Mouse (Mus musculus): ENCODE results near the gene Pold4.

The Pold4 gene

GRCm38 (mm10) chr19:4201291-4201909, 30.3 kb upstream of the Pold4 start, which contains the start of gene Rad9a:
Gene Rad9a, minus strand, starts transcription at chr19:4201662.
- H3K4me1 ChIP-seq (replicated peaks; ENCODE audit: low read depth, low read length), result peaks cover 82% of the 10 kb centered on the region
- H3K4me3 ChIP-seq (replicated peaks; ENCODE audit: low read length), result peak within 1 kb of the TSS; percentile 92
- H3K9me3 ChIP-seq (ENCODE audit: low read length), result no peaks in the 10 kb centered on the region
- TF ChIP-seq CTCF (conservative IDR thresholded peaks at IDR 0.05; ENCODE audit: low read length) (no peak), POU5F1 (IDR thresholded peaks at IDR 0.05; ENCODE audit: borderline replicate concordance, low read length) (no peak), NANOG (IDR thresholded peaks at IDR 0.05; ENCODE audit: borderline replicate concordance, low read length) (no peak)
- H3K36me3 ChIP-seq (ENCODE audit: insufficient read depth, low read length), result peaks cover 45% of the 10 kb centered on the region
- H3K27me3 ChIP-seq (ENCODE audit: insufficient read depth, low read length), result peaks cover 3% of the 10 kb centered on the region; the same call in 1 of the 2 replicates

DNA sequence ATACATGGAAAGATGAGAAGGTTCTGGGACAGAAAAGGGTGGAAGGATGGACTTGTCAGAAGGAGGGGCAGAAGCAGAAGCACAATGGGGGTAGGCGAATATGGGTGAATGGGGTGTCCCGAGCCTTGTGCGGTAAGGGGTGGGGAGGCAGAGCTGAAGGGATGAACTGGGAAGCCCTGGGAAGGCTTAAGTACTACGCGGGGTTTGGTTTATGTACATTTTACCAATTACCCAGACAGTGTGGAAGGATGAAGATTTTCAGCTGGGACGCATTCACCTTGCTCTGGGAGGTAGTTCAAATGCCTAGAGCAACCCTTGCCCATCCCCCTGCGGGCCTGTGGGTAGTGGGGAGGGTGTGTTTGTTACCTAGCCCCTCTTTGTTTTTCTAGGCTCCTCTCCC, 29.6 kb upstream of the Pold4 start:
- H3K27me3 ChIP-seq (ENCODE audit: insufficient read depth, low read length), result peaks cover 3% of the 10 kb centered on the region; the same call in 1 of the 2 replicates
- TF ChIP-seq POU5F1 (IDR thresholded peaks at IDR 0.05; ENCODE audit: borderline replicate concordance, low read length) (no peak), NANOG (IDR thresholded peaks at IDR 0.05; ENCODE audit: borderline replicate concordance, low read length) (no peak), CTCF (conservative IDR thresholded peaks at IDR 0.05; ENCODE audit: low read length) (no peak)
- peak overlapping the region; percentile 92 for H3K4me3 ChIP-seq (replicated peaks; ENCODE audit: low read length)
- no peaks in the 10 kb centered on the region for H3K9me3 ChIP-seq (ENCODE audit: low read length)
- peaks cover 37% of the 10 kb centered on the region for H3K36me3 ChIP-seq (ENCODE audit: insufficient read depth, low read length)
- peaks cover 81% of the 10 kb centered on the region for H3K4me1 ChIP-seq (replicated peaks; ENCODE audit: low read depth, low read length)

DNA sequence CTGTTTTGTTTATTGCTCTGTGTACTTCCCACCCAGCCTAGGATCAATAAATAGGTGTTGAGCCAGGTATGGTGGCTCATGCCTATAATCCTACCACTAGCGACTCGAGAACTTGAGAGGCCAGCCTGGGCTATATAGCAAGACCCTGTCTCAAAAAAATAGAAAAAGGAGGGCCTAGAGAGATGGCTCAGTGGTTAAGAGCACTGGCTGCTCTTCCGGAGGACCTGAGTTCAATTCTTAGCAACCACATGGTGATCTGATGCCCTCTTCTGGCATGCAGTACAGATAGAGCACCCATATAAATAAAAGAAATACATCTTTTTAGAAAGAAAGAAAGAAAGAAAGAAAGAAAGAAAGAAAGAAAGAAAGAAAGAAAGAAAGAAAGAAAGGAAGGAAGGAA, 28.6 kb upstream of the Pold4 start:
- H3K36me3 ChIP-seq (ENCODE audit: insufficient read depth, low read length), result peaks cover 27% of the 10 kb centered on the region
- no peak for TF ChIP-seq POU5F1 (IDR thresholded peaks at IDR 0.05; ENCODE audit: borderline replicate concordance, low read length)
- TF ChIP-seq CTCF (conservative IDR thresholded peaks at IDR 0.05; ENCODE audit: low read length), result no peak
- no peak for TF ChIP-seq NANOG (IDR thresholded peaks at IDR 0.05; ENCODE audit: borderline replicate concordance, low read length)
- H3K9me3 ChIP-seq (ENCODE audit: low read length), result no peaks in the 10 kb centered on the region
- peaks cover 3% of the 10 kb centered on the region; the same call in 1 of the 2 replicates for H3K27me3 ChIP-seq (ENCODE audit: insufficient read depth, low read length)
- H3K4me1 ChIP-seq (replicated peaks; ENCODE audit: low read depth, low read length), result peaks cover 81% of the 10 kb centered on the region
- H3K4me3 ChIP-seq (replicated peaks; ENCODE audit: low read length), result no peak overlapping the region

GRCm38 (mm10) chr19:4203604-4204326, 27.9 kb upstream of the Pold4 start:
- peaks cover 3% of the 10 kb centered on the region; the same call in 1 of the 2 replicates for H3K27me3 ChIP-seq (ENCODE audit: insufficient read depth, low read length)
- H3K36me3 ChIP-seq (ENCODE audit: insufficient read depth, low read length), result peaks cover 21% of the 10 kb centered on the region
- TF ChIP-seq CTCF (conservative IDR thresholded peaks at IDR 0.05; ENCODE audit: low read length) (no peak), POU5F1 (IDR thresholded peaks at IDR 0.05; ENCODE audit: borderline replicate concordance, low read length) (no peak), NANOG (IDR thresholded peaks at IDR 0.05; ENCODE audit: borderline replicate concordance, low read length) (no peak)
- H3K4me1 ChIP-seq (replicated peaks; ENCODE audit: low read depth, low read length), result peaks cover 81% of the 10 kb centered on the region
- H3K4me3 ChIP-seq (replicated peaks; ENCODE audit: low read length), result no peak overlapping the region
- no peaks in the 10 kb centered on the region for H3K9me3 ChIP-seq (ENCODE audit: low read length)

GRCm38 (mm10) chr19:4204889-4205288, 26.8 kb upstream of the Pold4 start:
- no peaks in the 10 kb centered on the region for H3K9me3 ChIP-seq (ENCODE audit: low read length)
- TF ChIP-seq CTCF (conservative IDR thresholded peaks at IDR 0.05; ENCODE audit: low read length), result 0 out of 2 replicates have a peak, but pooled peaks have one; percentile 4
- no peak for TF ChIP-seq NANOG (IDR thresholded peaks at IDR 0.05; ENCODE audit: borderline replicate concordance, low read length)
- peaks cover 77% of the 10 kb centered on the region for H3K4me1 ChIP-seq (replicated peaks; ENCODE audit: low read depth, low read length)
- H3K27me3 ChIP-seq (ENCODE audit: insufficient read depth, low read length), result peaks cover 4% of the 10 kb centered on the region
- no peak overlapping the region for H3K4me3 ChIP-seq (replicated peaks; ENCODE audit: low read length)
- H3K36me3 ChIP-seq (ENCODE audit: insufficient read depth, low read length), result peaks cover 10% of the 10 kb centered on the region

DNA sequence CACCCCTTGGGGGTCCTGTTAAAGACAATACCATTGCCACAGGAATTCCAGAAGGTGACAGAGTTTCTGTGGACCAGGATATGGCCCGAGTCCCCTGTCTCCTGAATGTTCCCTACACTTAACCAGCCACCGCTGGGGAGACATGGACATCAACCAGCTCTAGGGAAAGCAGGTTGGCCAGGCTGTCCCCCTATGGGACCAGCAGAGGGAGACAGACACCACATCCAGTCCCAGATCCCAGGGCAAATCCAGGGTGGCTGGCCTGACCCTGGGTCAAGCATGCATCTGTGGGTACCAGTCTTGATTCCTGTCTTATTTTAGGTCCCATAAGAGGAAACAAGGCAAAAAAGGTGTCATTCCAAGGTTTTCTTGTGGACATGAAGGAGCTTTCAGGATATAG, 24.7 kb upstream of the Pold4 start:
- no peaks in the 10 kb centered on the region for H3K36me3 ChIP-seq (ENCODE audit: insufficient read depth, low read length)
- TF ChIP-seq POU5F1 (IDR thresholded peaks at IDR 0.05; ENCODE audit: borderline replicate concordance, low read length) (no peak), CTCF (conservative IDR thresholded peaks at IDR 0.05; ENCODE audit: low read length) (peak; percentile 82), NANOG (IDR thresholded peaks at IDR 0.05; ENCODE audit: borderline replicate concordance, low read length) (no peak)
- H3K9me3 ChIP-seq (ENCODE audit: low read length), result no peaks in the 10 kb centered on the region
- no peak overlapping the region for H3K4me3 ChIP-seq (replicated peaks; ENCODE audit: low read length)
- peaks cover 70% of the 10 kb centered on the region for H3K4me1 ChIP-seq (replicated peaks; ENCODE audit: low read depth, low read length)
- peaks cover 21% of the 10 kb centered on the region for H3K27me3 ChIP-seq (ENCODE audit: insufficient read depth, low read length)

DNA sequence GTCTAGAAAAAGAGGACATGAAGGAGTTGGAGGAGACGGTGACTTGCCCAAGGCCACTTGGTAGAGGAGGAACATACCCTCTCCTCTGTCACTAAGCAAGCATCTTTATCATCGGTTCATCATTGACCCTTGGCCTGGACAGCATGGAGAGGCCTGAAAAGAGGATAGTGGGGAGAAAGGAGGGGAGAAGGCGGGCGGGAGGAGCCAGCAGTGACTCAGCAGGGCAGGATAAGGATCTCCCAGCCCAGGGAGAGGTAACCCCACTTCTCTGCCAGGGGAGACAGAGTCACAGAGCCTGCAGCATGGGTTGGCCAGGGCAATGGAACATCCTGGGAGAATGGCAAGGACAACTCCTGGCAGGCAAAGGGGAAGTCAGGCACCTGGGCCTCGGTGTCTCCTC, 23.1 kb upstream of the Pold4 start:
- H3K4me1 ChIP-seq (replicated peaks; ENCODE audit: low read depth, low read length), result peaks cover 73% of the 10 kb centered on the region
- TF ChIP-seq CTCF (conservative IDR thresholded peaks at IDR 0.05; ENCODE audit: low read length) (no peak), POU5F1 (IDR thresholded peaks at IDR 0.05; ENCODE audit: borderline replicate concordance, low read length) (no peak), NANOG (IDR thresholded peaks at IDR 0.05; ENCODE audit: borderline replicate concordance, low read length) (no peak)
- H3K36me3 ChIP-seq (ENCODE audit: insufficient read depth, low read length), result no peaks in the 10 kb centered on the region
- H3K9me3 ChIP-seq (ENCODE audit: low read length), result no peaks in the 10 kb centered on the region
- peaks cover 36% of the 10 kb centered on the region for H3K27me3 ChIP-seq (ENCODE audit: insufficient read depth, low read length)
- H3K4me3 ChIP-seq (replicated peaks; ENCODE audit: low read length), result peak overlapping the region; percentile 52

DNA sequence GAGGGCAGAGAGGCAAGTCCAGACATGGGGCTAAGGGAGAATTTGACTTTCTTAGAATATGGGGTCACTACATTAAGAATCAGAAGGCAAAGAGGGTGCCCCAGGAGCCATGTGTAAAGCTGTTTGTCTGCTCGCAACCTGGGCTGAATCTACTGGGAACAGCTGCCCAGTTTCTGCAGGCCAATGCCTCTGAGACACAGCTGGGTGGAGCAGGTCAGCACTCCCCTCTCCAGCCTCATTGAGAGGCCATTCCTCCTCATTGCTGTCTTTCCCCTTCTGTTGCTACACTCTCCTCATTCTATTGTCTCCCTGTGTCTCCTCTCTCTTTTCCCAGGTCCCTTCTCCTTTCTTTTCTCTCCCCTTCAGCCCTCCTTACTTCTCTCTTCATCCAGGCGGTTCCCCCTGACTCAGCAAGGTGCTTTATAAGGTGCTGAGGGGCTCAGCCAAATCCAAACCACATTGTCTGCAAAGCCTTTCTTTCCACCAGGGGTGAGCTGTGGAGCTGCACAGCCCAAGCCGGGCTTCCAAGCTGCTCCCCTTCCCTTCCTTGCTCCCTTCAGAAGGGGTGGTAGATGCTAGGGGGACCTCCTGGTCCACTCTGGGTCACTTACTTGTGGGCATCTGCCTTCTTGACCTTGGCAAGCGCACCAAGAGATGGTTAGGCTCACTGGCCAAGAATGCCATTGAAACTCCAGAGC, 19.7 kb upstream of the Pold4 start:
- H3K9me3 ChIP-seq (ENCODE audit: low read length), result no peaks in the 10 kb centered on the region
- H3K36me3 ChIP-seq (ENCODE audit: insufficient read depth, low read length), result no peaks in the 10 kb centered on the region
- H3K4me3 ChIP-seq (replicated peaks; ENCODE audit: low read length), result no peak overlapping the region

More for the DNA sequence above, 19.7 kb upstream of the Pold4 start:
- H3K4me1 ChIP-seq (replicated peaks; ENCODE audit: low read depth, low read length), result peaks cover 68% of the 10 kb centered on the region
- peaks cover 66% of the 10 kb centered on the region for H3K27me3 ChIP-seq (ENCODE audit: insufficient read depth, low read length)
- TF ChIP-seq POU5F1 (IDR thresholded peaks at IDR 0.05; ENCODE audit: borderline replicate concordance, low read length), result no peak
- TF ChIP-seq CTCF (conservative IDR thresholded peaks at IDR 0.05; ENCODE audit: low read length), result no peak
- no peak for TF ChIP-seq NANOG (IDR thresholded peaks at IDR 0.05; ENCODE audit: borderline replicate concordance, low read length)
